ENCODE assay signal across 9 mouse cellular contexts in genomic region chr6:98132931-98133330, GRCm38 (mm10).
DNase-seq lines count a peak whose midpoint lies in the region; TF ChIP-seq lines count a peak whose summit lies in the region.
"Had no signal": no experiment of that assay in that cellular context is flagged by ENCODE, and none has a peak within 500 bp of the region (broad histone marks: within the 10 kb centered on the region; RNA-seq: fewer than 3 reads in every experiment).

No protein-coding gene starts in this region.

- no peaks in the 10 kb centered on the region for H3K9me3 ChIP-seq in CH12.LX (replicated peaks; ENCODE audit: low read length)

- no peaks in the 10 kb centered on the region for H3K79me2 ChIP-seq in CH12.LX (replicated peaks; ENCODE audit: control insufficient read depth, extremely low read depth, insufficient read depth, poor library complexity, severe bottlenecking)

- TF ChIP-seq RAD21 in CH12.LX (IDR thresholded peaks at IDR 0.05; ENCODE audit: low read depth, low read length): peak; percentile 70

- TF ChIP-seq EP300 in CH12.LX (IDR thresholded peaks at IDR 0.05; ENCODE audit: low read length): no peak

- peak; percentile 54 to 69 for TF ChIP-seq CTCF in CH12.LX (conservative IDR thresholded peaks at IDR 0.05 in 1 of 2, IDR thresholded peaks at IDR 0.05 in 1 of 2; ENCODE audit: low read depth in 2 of 2, low read length in 2 of 2)
- peak; percentile 79; the same call in 1 of the 2 replicates for TF ChIP-seq CTCF in brain, embryonic 14.5 days (IDR thresholded peaks at IDR 0.05; ENCODE audit: borderline replicate concordance, extremely low read depth, insufficient read depth, insufficient read length)
- peak; percentile 96 for TF ChIP-seq CTCF in layer of hippocampus, adult 2 months (conservative IDR thresholded peaks at IDR 0.05)

- no peaks in the 10 kb centered on the region for H3K36me3 ChIP-seq in CH12.LX (replicated peaks in 1 of 2; ENCODE audit: control insufficient read depth in 1 of 2, insufficient read depth in 1 of 2, low read length in 1 of 2)

- no peak overlapping the region for H3K27ac ChIP-seq in CH12.LX (ENCODE audit: insufficient read depth, low read depth)
- no peak overlapping the region for H3K27ac ChIP-seq in layer of hippocampus, adult 2 months

- no peaks in the 10 kb centered on the region for H3K27me3 ChIP-seq in CH12.LX (replicated peaks)

- in situ Hi-C loops in CH12.LX (cut with MboI; ENCODE audit: low pct_ligation_motif_present, low pct_unique_long_range_greater_than_20kb, low sequenced_read_pairs): no loop called here

- H3K4me3 ChIP-seq in CH12.LX (replicated peaks in 1 of 3; ENCODE audit: low read depth in 2 of 3, low read length in 2 of 3, poor library complexity in 1 of 3): no peak overlapping the region
- no peak overlapping the region for H3K4me3 ChIP-seq in layer of hippocampus, adult 2 months
- H3K4me3 ChIP-seq: myocyte had no signal

- intact Hi-C loops in heart, postnatal 10 days (cut with DNase I): loop anchor here (1.0 to 10.0 kb wide), 4 partner anchors 142 to 1468 kb away; no protein-coding TSS in a partner anchor

- no peak for TF ChIP-seq POLR2A in CH12.LX (IDR thresholded peaks at IDR 0.05; ENCODE audit: low read depth, low read length)
- TF ChIP-seq POLR2A in brain, embryonic 14.5 days (IDR thresholded peaks at IDR 0.05; ENCODE audit: borderline replicate concordance, extremely low read depth, insufficient read depth, insufficient read length, poor library complexity, severe bottlenecking): no peak

- H3K4me1 ChIP-seq in CH12.LX (ENCODE audit: control insufficient read depth in 1 of 2, insufficient read depth in 2 of 2): no peaks in the 10 kb centered on the region

- DNase-seq in heart, postnatal 10 days: peak; percentile 24 to 50
- no peak for DNase-seq in heart, adult 11 months
- DNase-seq in CH12.LX (ENCODE audit: extremely low read depth): peak; percentile 21
- peak; percentile 84 for DNase-seq in brain, embryonic 14.5 days (ENCODE audit: low read depth)
- peak; percentile 73 to 79 for DNase-seq in layer of hippocampus, adult 2 months (ENCODE audit: low spot score in 2 of 2)
- DNase-seq in retina, postnatal 7 days (ENCODE audit: low read depth, low spot score): peak; percentile 14
- no peak for DNase-seq in spleen, postnatal 36 days (ENCODE audit: low spot score in 2 of 2)
- no peak for DNase-seq in cerebellum, postnatal 36 days

- dilution Hi-C loops in CH12.LX (cut with MboI; ENCODE audit: extremely low pct_ligation_motif_present, extremely low pct_unique_long_range_greater_than_20kb, low sequenced_read_pairs): no loop called here

- H3K9ac ChIP-seq in CH12.LX (ENCODE audit: insufficient read depth, low read depth): no peak overlapping the region

- H3K4me2 ChIP-seq in CH12.LX (ENCODE audit: insufficient read depth, low read depth, poor library complexity, severe bottlenecking): no peak overlapping the region

TF ChIP-seq in CH12.LX, 34 proteins besides CTCF, POLR2A, EP300 and RAD21:
- TF ChIP-seq NRF1 (IDR thresholded peaks at IDR 0.05; ENCODE audit: low read depth, low read length) (no peak), SMC3 (IDR thresholded peaks at IDR 0.05; ENCODE audit: low read depth, low read length) (peak; percentile 35), CHD2 (IDR thresholded peaks at IDR 0.05; ENCODE audit: low read length) (no peak), CHD1 (IDR thresholded peaks at IDR 0.05; ENCODE audit: low read depth, low read length) (no peak), IRF4 (IDR thresholded peaks at IDR 0.05; ENCODE audit: low read depth, low read length) (no peak), ETS1 (conservative IDR thresholded peaks at IDR 0.05; ENCODE audit: low read depth, low read length) (no peak)
TF ChIP-seq in CH12.LX: peak in this region for 1.

Comparison
In these comparisons a context has a peak if more than half of its experiments do, and no peak if none do; other contexts are left out.
1. DNase-seq: peak in heart, postnatal 10 days (2 of 2), CH12.LX (single experiment), brain, embryonic 14.5 days (single experiment), layer of hippocampus, adult 2 months (2 of 2) and retina, postnatal 7 days (single experiment); none in heart, adult 11 months (single experiment), spleen, postnatal 36 days (0 of 2) and cerebellum, postnatal 36 days (0 of 2).
2. Peak in every context shown above with its lines, with median percentiles within 50 percentile points of each other: CTCF ChIP-seq.